In the genomic region with DNA sequence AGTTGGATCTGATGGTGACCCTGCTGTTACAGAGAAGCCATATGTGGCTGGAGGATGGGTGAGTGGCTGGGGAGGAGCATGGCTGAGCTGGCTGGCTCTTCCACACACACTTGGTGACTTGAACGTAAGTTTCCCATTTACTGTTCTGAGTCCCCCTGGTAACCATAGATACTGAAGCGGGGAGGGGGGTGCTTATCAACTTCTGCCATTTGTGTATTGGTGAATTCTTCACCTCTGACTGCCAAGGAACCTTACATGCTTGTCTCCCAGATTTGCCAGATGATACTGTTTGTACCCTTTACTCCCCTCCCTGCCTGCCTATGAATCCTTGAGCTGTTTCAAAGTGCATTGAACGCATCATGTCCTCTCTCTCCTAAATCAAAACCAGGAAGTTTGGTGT, we compare ENCODE assay signal across 12 mouse cellular contexts.
"Had no signal": no experiment of that assay in that cellular context is flagged by ENCODE, and none has a peak within 500 bp of the region (broad histone marks: within the 10 kb centered on the region; RNA-seq: fewer than 3 reads in every experiment).

No protein-coding gene starts in this region.

- DNase-seq: lung, adult 2 months; lung, postnatal 36 days; midbrain, embryonic 14.5 days; right cerebral cortex, adult 18-20 months; right cerebral cortex, postnatal 25 days; thymus, postnatal 36 days had no signal

- H3K27me3 ChIP-seq: limb, embryonic 12.5 days; neural tube, embryonic 15.5 days had no signal

- H3K9ac ChIP-seq: limb, embryonic 12.5 days; liver, embryonic 14.5 days; neural tube, embryonic 15.5 days had no signal

- H3K36me3 ChIP-seq: neural tube, embryonic 15.5 days had no signal

- ATAC-seq: lung, postnatal 0 days had no signal

- H3K4me2 ChIP-seq: limb, embryonic 12.5 days; neural tube, embryonic 15.5 days had no signal

- H3K9me3 ChIP-seq: neural tube, embryonic 15.5 days had no signal

- H3K27ac ChIP-seq: layer of hippocampus, adult 2 months; limb, embryonic 12.5 days; liver, embryonic 14.5 days; neural tube, embryonic 15.5 days had no signal

- H3K4me3 ChIP-seq: layer of hippocampus, adult 2 months; limb, embryonic 12.5 days; myocyte; neural tube, embryonic 15.5 days had no signal
